Mouse (Mus musculus) retina, adult 2 months (tissue): ENCODE results near the gene Lrba.

ENCODE experiments used
- DNase-seq: peaks from one replicate; pipeline ENCODE4 v3.0.0-alpha.2; 2012; ENCODE audit warnings: low read depth, low spot score

Lrba gene

GRCm38 (mm10) chr3:86756548-86756947 lies 532.1 kb downstream of the Lrba start:
- DNase-seq = no peak

- DNase-seq = no peak
Observed at GRCm38 (mm10) chr3:86758727-86759126, 534.2 kb downstream of the Lrba start.

- DNase-seq = no peak
Observed at GRCm38 (mm10) chr3:86759383-86759782, 534.9 kb downstream of the Lrba start.

GRCm38 (mm10) chr3:86759834-86760233 lies 535.4 kb downstream of the Lrba start:
- no peak for DNase-seq

- DNase-seq = no peak
Observed at GRCm38 (mm10) chr3:86760474-86760873, 536.0 kb downstream of the Lrba start.

- DNase-seq = peak; percentile 47
Observed at GRCm38 (mm10) chr3:86761095-86762035, 536.9 kb downstream of the Lrba start.

- no peak for DNase-seq
Observed at GRCm38 (mm10) chr3:86762036-86762415, 537.5 kb downstream of the Lrba start.

GRCm38 (mm10) chr3:86762456-86762855 lies 538.0 kb downstream of the Lrba start:
- no peak for DNase-seq

GRCm38 (mm10) chr3:86768553-86768952 lies 544.1 kb downstream of the Lrba start:
- DNase-seq = no peak

GRCm38 (mm10) chr3:86768969-86769368 lies 544.5 kb downstream of the Lrba start:
- no peak for DNase-seq

- no peak for DNase-seq
Observed at GRCm38 (mm10) chr3:86774566-86775443, 550.3 kb downstream of the Lrba start.

GRCm38 (mm10) chr3:86775444-86775828 lies 551.0 kb downstream of the Lrba start:
- no peak for DNase-seq

GRCm38 (mm10) chr3:86779704-86780103 lies 555.2 kb downstream of the Lrba start:
- DNase-seq = no peak

- DNase-seq = no peak
Observed at GRCm38 (mm10) chr3:86784051-86784450, 559.6 kb downstream of the Lrba start.

- DNase-seq = no peak
Observed at GRCm38 (mm10) chr3:86784930-86785329, 560.5 kb downstream of the Lrba start.

- no peak for DNase-seq
Observed at GRCm38 (mm10) chr3:86786280-86786679, 561.8 kb downstream of the Lrba start.

- no peak for DNase-seq
Observed at GRCm38 (mm10) chr3:86786845-86787351, 562.4 kb downstream of the Lrba start.

- no peak for DNase-seq
Observed at GRCm38 (mm10) chr3:86787423-86788123, 563.1 kb downstream of the Lrba start.

- peak; percentile 40 for DNase-seq
Observed at GRCm38 (mm10) chr3:86788711-86789110, 564.2 kb downstream of the Lrba start.

GRCm38 (mm10) chr3:86789752-86790151 lies 565.3 kb downstream of the Lrba start:
- no peak for DNase-seq

- no peak for DNase-seq
Observed at GRCm38 (mm10) chr3:86793264-86793663, 568.8 kb downstream of the Lrba start.
